Mouse (Mus musculus): ENCODE measurements around the gene Pnldc1. TPM values are rescaled to one million over a fixed set of nuclear protein-coding genes. Genes with fewer than 3 reads are reported as not detected.

The Pnldc1 gene
- polyA plus RNA-seq, 1 experiment = 0.05 TPM

DNA sequence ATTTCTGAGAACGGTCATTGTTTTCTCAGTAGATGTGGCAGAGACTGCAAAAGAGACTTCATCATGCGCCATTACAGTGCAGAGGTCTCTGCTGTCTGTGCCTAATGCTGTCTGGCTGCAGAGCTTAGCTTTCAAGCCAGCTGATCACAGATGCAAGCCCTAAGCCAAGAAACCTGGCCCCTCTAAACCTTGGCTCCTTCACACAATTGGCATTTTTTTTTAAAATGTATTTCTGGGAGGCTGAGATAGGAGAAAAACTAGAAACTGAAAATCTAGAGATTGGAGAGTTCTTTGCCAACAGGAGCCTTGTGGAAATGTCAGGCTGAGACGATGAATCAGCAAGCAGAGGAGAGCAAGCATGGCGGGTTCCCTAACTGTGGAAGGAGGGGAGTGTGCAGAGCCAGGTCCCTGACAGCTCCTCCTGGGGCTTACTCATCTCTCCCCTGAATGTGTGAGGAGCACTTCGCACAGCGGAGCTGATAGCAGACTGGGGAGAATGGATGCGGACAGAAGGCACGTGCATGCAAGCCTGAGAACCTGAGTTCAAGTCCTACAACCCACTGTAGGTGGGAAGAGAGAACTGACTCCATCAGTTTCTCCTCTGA is 60.1 kb downstream of the Pnldc1 start:
- Histone ChIP-seq H3K27me3 (ENCODE audit: control insufficient read depth, insufficient read depth, insufficient read length) (peaks cover 10% of the 10 kb centered on the region), H3K36me3 (ENCODE audit: control insufficient read depth, insufficient read depth) (no peaks in the 10 kb centered on the region), H3K4me2 (ENCODE audit: low read depth) (no peak overlapping the region), H3ac (ENCODE audit: control insufficient read depth, insufficient read length) (no peak overlapping the region), H3K4me3 (no peak overlapping the region), H3K79me2 (ENCODE audit: control insufficient read depth, insufficient read depth) (no peaks in the 10 kb centered on the region)
- TF ChIP-seq CEBPB (IDR thresholded peaks at IDR 0.05; ENCODE audit: insufficient read depth, poor library complexity, severe bottlenecking) (no peak), POLR2AphosphoS2 (IDR thresholded peaks at IDR 0.05; ENCODE audit: insufficient read length, low read depth) (no peak), MAX (IDR thresholded peaks at IDR 0.05; ENCODE audit: low read depth) (no peak), E2F4 (IDR thresholded peaks at IDR 0.05; ENCODE audit: insufficient read depth) (no peak), POLR2A (IDR thresholded peaks at IDR 0.05; ENCODE audit: insufficient read length, low read depth) (no peak)

DNA sequence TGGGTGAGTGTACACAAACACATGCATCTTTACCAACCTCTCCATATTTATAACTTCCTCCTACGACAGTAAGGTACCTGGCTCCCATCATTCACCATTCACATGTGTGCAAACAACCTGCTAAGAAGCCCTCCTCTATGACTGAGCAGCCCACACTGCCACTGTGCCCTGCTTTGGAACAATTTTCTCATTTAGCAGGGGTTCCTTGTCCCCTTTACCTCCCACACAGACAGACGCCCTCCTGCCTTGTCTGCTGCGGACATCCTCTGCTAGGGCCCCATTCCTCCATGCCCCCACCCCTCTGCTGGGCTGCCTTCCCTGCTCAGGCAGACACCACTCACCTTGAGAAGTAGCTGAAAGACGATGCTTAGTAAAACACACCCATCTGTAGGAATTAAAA is 62.3 kb downstream of the Pnldc1 start:
- Histone ChIP-seq H3K36me3 (ENCODE audit: control insufficient read depth, insufficient read depth) (no peaks in the 10 kb centered on the region), H3K79me2 (ENCODE audit: control insufficient read depth, insufficient read depth) (no peaks in the 10 kb centered on the region), H3ac (ENCODE audit: control insufficient read depth, insufficient read length) (no peak overlapping the region), H3K4me2 (ENCODE audit: low read depth) (no peak overlapping the region), H3K4me3 (no peak overlapping the region), H3K27me3 (ENCODE audit: control insufficient read depth, insufficient read depth, insufficient read length) (peaks cover 7% of the 10 kb centered on the region)
- TF ChIP-seq MAX (IDR thresholded peaks at IDR 0.05; ENCODE audit: low read depth) = no peak
- TF ChIP-seq TCF3 (IDR thresholded peaks at IDR 0.05; ENCODE audit: insufficient read length, low read depth) = no peak
- TF ChIP-seq CEBPB (IDR thresholded peaks at IDR 0.05; ENCODE audit: insufficient read depth, poor library complexity, severe bottlenecking) = no peak
- no peak for TF ChIP-seq POLR2AphosphoS2 (IDR thresholded peaks at IDR 0.05; ENCODE audit: insufficient read length, low read depth)
- TF ChIP-seq E2F4 (IDR thresholded peaks at IDR 0.05; ENCODE audit: insufficient read depth) = no peak
- no peak for TF ChIP-seq REST (IDR thresholded peaks at IDR 0.05; ENCODE audit: insufficient read depth, insufficient read length)
- TF ChIP-seq MYOD1 (IDR thresholded peaks at IDR 0.05; ENCODE audit: control insufficient read depth in 1 of 3, insufficient read length in 2 of 3, low read depth in 2 of 3) = no peak
- no peak for TF ChIP-seq SRF (IDR thresholded peaks at IDR 0.05; ENCODE audit: control insufficient read depth, insufficient read length, low read depth)
- TF ChIP-seq TCF12 (IDR thresholded peaks at IDR 0.05; ENCODE audit: insufficient read depth, poor library complexity, severe bottlenecking) = no peak
- TF ChIP-seq USF1 (IDR thresholded peaks at IDR 0.05; ENCODE audit: low read depth) = no peak
- TF ChIP-seq MYOG (IDR thresholded peaks at IDR 0.05; ENCODE audit: control insufficient read depth in 1 of 3, insufficient read depth in 1 of 3, insufficient read length in 2 of 3, low read depth in 2 of 3) = no peak
- no peak for TF ChIP-seq POLR2A (IDR thresholded peaks at IDR 0.05; ENCODE audit: insufficient read length, low read depth)

DNA sequence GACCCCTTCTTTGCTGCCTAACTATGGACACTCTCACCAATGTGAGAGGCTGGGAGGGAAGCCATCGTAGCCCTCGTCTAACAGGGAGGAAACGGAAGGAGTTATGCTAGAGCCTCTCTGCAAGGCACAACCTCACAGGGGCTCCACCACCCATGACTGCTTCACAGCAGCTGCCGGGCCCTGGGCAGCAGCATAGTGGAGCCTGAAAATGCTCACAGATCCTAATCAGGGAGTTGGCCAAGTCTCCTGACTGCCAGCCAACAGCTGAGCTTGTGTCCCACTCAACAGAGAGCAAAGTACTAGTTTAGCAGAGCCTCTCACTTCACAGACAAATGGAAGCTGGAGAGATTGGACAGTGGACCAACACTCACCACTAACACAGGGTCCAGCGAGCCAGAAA is 63.6 kb downstream of the Pnldc1 start:
- TF ChIP-seq USF1 (IDR thresholded peaks at IDR 0.05; ENCODE audit: low read depth) (no peak), MYOG (IDR thresholded peaks at IDR 0.05; ENCODE audit: control insufficient read depth in 1 of 3, insufficient read depth in 1 of 3, insufficient read length in 2 of 3, low read depth in 2 of 3) (peak; percentile 32 to 74 (median 33)), POLR2A (IDR thresholded peaks at IDR 0.05; ENCODE audit: insufficient read length, low read depth) (no peak), MYOD1 (IDR thresholded peaks at IDR 0.05; ENCODE audit: control insufficient read depth in 1 of 3, insufficient read length in 2 of 3, low read depth in 2 of 3) (peak; percentile 17 to 63 (median 44)), REST (IDR thresholded peaks at IDR 0.05; ENCODE audit: insufficient read depth, insufficient read length) (no peak)
- no peak overlapping the region for H3K4me3 ChIP-seq
- no peaks in the 10 kb centered on the region for H3K36me3 ChIP-seq (ENCODE audit: control insufficient read depth, insufficient read depth)
- no peaks in the 10 kb centered on the region for H3K79me2 ChIP-seq (ENCODE audit: control insufficient read depth, insufficient read depth)
- no peak overlapping the region for H3ac ChIP-seq (ENCODE audit: control insufficient read depth, insufficient read length)
- no peaks in the 10 kb centered on the region for H3K27me3 ChIP-seq (ENCODE audit: control insufficient read depth, insufficient read depth, insufficient read length)
- peak overlapping the region; percentile 35 for H3K4me2 ChIP-seq (ENCODE audit: low read depth)

DNA sequence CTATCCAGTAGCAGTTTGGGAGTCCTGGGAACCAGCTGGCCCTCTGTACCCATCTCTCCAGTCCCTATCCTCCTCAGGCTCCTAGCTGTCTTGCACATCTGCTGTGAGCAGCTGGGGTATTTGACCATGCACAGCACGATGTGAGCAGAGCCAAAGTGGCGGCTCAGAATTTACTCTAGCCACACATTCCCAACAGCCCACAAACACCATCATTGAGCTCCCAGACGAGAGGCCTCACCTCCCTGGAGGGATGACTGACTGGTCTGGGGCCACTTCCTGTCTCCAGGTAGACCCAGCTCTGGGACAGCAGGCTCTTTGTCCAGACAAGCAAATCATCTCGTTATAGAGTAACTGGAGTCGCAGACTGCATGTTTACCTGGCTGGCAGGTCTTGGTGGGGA is 64.2 kb downstream of the Pnldc1 start:
- Histone ChIP-seq H3K27me3 (ENCODE audit: control insufficient read depth, insufficient read depth, insufficient read length) (no peaks in the 10 kb centered on the region), H3K79me2 (ENCODE audit: control insufficient read depth, insufficient read depth) (no peaks in the 10 kb centered on the region), H3K4me2 (ENCODE audit: low read depth) (peak overlapping the region; percentile 35), H3K36me3 (ENCODE audit: control insufficient read depth, insufficient read depth) (no peaks in the 10 kb centered on the region), H3ac (ENCODE audit: control insufficient read depth, insufficient read length) (no peak overlapping the region), H3K4me3 (no peak overlapping the region)
- TF ChIP-seq TCF3 (IDR thresholded peaks at IDR 0.05; ENCODE audit: insufficient read length, low read depth) = peak; percentile 19
- peak in 2 of 3 experiments; percentile 13 to 52 for TF ChIP-seq MYOG (IDR thresholded peaks at IDR 0.05; ENCODE audit: control insufficient read depth in 1 of 3, insufficient read depth in 1 of 3, insufficient read length in 2 of 3, low read depth in 2 of 3)
- peak in 2 of 3 experiments; percentile 41 to 57 for TF ChIP-seq MYOD1 (IDR thresholded peaks at IDR 0.05; ENCODE audit: control insufficient read depth in 1 of 3, insufficient read length in 2 of 3, low read depth in 2 of 3)
- TF ChIP-seq POLR2AphosphoS2 (IDR thresholded peaks at IDR 0.05; ENCODE audit: insufficient read length, low read depth) = no peak

- no peak overlapping the region for H3K4me3 ChIP-seq
- no peak for TF ChIP-seq TCF12 (IDR thresholded peaks at IDR 0.05; ENCODE audit: insufficient read depth, poor library complexity, severe bottlenecking)
- TF ChIP-seq SRF (IDR thresholded peaks at IDR 0.05; ENCODE audit: control insufficient read depth, insufficient read length, low read depth) = no peak
- TF ChIP-seq MYOG (IDR thresholded peaks at IDR 0.05; ENCODE audit: control insufficient read depth in 1 of 3, insufficient read depth in 1 of 3, insufficient read length in 2 of 3, low read depth in 2 of 3) = no peak
- TF ChIP-seq REST (IDR thresholded peaks at IDR 0.05; ENCODE audit: insufficient read depth, insufficient read length) = no peak
- no peak for TF ChIP-seq USF1 (IDR thresholded peaks at IDR 0.05; ENCODE audit: low read depth)
- no peak for TF ChIP-seq POLR2AphosphoS2 (IDR thresholded peaks at IDR 0.05; ENCODE audit: insufficient read length, low read depth)
- no peak for TF ChIP-seq POLR2A (IDR thresholded peaks at IDR 0.05; ENCODE audit: insufficient read length, low read depth)
- no peak for TF ChIP-seq TCF3 (IDR thresholded peaks at IDR 0.05; ENCODE audit: insufficient read length, low read depth)
- TF ChIP-seq MYOD1 (IDR thresholded peaks at IDR 0.05; ENCODE audit: control insufficient read depth in 1 of 3, insufficient read length in 2 of 3, low read depth in 2 of 3) = no peak
- no peak for TF ChIP-seq E2F4 (IDR thresholded peaks at IDR 0.05; ENCODE audit: insufficient read depth)
- no peak for TF ChIP-seq CEBPB (IDR thresholded peaks at IDR 0.05; ENCODE audit: insufficient read depth, poor library complexity, severe bottlenecking)
- H3K27me3 ChIP-seq (ENCODE audit: control insufficient read depth, insufficient read depth, insufficient read length) = peaks cover 5% of the 10 kb centered on the region
- H3ac ChIP-seq (ENCODE audit: control insufficient read depth, insufficient read length) = no peak overlapping the region
- no peak overlapping the region for H3K4me2 ChIP-seq (ENCODE audit: low read depth)
- H3K79me2 ChIP-seq (ENCODE audit: control insufficient read depth, insufficient read depth) = no peaks in the 10 kb centered on the region
- H3K36me3 ChIP-seq (ENCODE audit: control insufficient read depth, insufficient read depth) = no peaks in the 10 kb centered on the region
These were observed 65.5 kb downstream of the Pnldc1 start for GRCm38 (mm10) chr17:12844540-12844939.

Measured in myocyte (in vitro differentiated cells).